20 mouse cellular contexts compared by ENCODE assay signal in genomic region chr11:121347036-121347435, GRCm38 (mm10). TPM values are rescaled to one million over a fixed set of nuclear protein-coding genes. Genes with fewer than 3 reads are reported as not detected.
DNase-seq lines count a peak whose midpoint lies in the region; ATAC-seq and TF ChIP-seq lines count a peak whose summit lies in the region.
"Had no signal": no experiment of that assay in that cellular context is flagged by ENCODE, and none has a peak within 500 bp of the region (broad histone marks: within the 10 kb centered on the region; RNA-seq: fewer than 3 reads in every experiment).

No protein-coding gene starts in this region.

- H3K27me3 ChIP-seq in heart, embryonic 16.5 days (ENCODE audit: control insufficient read depth, insufficient read depth, low read length): no peaks in the 10 kb centered on the region
- H3K27me3 ChIP-seq in stomach, postnatal 0 days (ENCODE audit: control insufficient read depth, insufficient read depth, low read length): no peaks in the 10 kb centered on the region
- H3K27me3 ChIP-seq: CH12.LX; liver, embryonic 13.5 days; Patski; stomach, embryonic 15.5 days had no signal

- H3K4me2 ChIP-seq in heart, embryonic 16.5 days (ENCODE audit: low read depth, low read length): no peak overlapping the region
- H3K4me2 ChIP-seq in stomach, postnatal 0 days (replicated peaks; ENCODE audit: low read depth): no peak overlapping the region
- H3K4me2 ChIP-seq: liver, embryonic 13.5 days; stomach, embryonic 15.5 days had no signal

- WGBS in heart, embryonic 16.5 days: 37% methylated on average over 2 of the region's 2 CpGs
- 90% methylated on average over 2 of the region's 2 CpGs for WGBS in stomach, postnatal 0 days

- peak overlapping the region; percentile 9; the same call in 1 of the 2 replicates for H3K4me3 ChIP-seq in gastrocnemius, adult 2 months
- H3K4me3 ChIP-seq in heart, embryonic 16.5 days (ENCODE audit: low read length): no peak overlapping the region
- H3K4me3 ChIP-seq in stomach, postnatal 0 days (ENCODE audit: low read depth, low read length): no peak overlapping the region
- H3K4me3 ChIP-seq: forebrain, embryonic 10.5 days; liver, embryonic 13.5 days; stomach, embryonic 15.5 days had no signal

- intact Hi-C loops in gastrocnemius, adult 2 months (cut with DNase I): no loop called here

- H3K9ac ChIP-seq in heart, embryonic 16.5 days (ENCODE audit: low read length): no peak overlapping the region
- no peak overlapping the region for H3K9ac ChIP-seq in stomach, postnatal 0 days (ENCODE audit: low read length)
- H3K9ac ChIP-seq: liver, embryonic 13.5 days; stomach, embryonic 15.5 days had no signal

- TF ChIP-seq CTCF in gastrocnemius, adult 2 months (IDR thresholded peaks at IDR 0.05): no peak
- TF ChIP-seq CTCF in stomach, postnatal 0 days (IDR thresholded peaks at IDR 0.05; ENCODE audit: low read depth): no peak

- peak; percentile 69 for DNase-seq in ovary, adult 18-20 months (ENCODE audit: low spot score)
- no peak for DNase-seq in ovary, postnatal 10 days (ENCODE audit: low spot score)
- DNase-seq in gastrocnemius, adult 2 months: peak; percentile 76
- no peak for DNase-seq in frontal cortex, postnatal 25 days (ENCODE audit: low spot score in 2 of 2)
- no peak for DNase-seq in retina, embryonic 14.5 days (ENCODE audit: low spot score)
- DNase-seq in stomach, postnatal 0 days (ENCODE audit: low spot score): no peak
- DNase-seq: cerebellum, adult 8-10 months; kidney, adult 9 months; liver, embryonic 13.5 days; lung, postnatal 10 days; right cerebral cortex, postnatal 4 days; thymus, postnatal 25 days had no signal

- no peaks in the 10 kb centered on the region for H3K4me1 ChIP-seq in heart, embryonic 16.5 days (ENCODE audit: control insufficient read depth, insufficient read depth, low read length)
- no peaks in the 10 kb centered on the region for H3K4me1 ChIP-seq in stomach, postnatal 0 days (replicated peaks; ENCODE audit: control insufficient read depth, insufficient read depth)
- H3K4me1 ChIP-seq: forebrain, embryonic 10.5 days; stomach, embryonic 15.5 days had no signal

- peaks cover 6% of the 10 kb centered on the region; the same call in 1 of the 2 replicates for H3K36me3 ChIP-seq in heart, embryonic 16.5 days (ENCODE audit: control insufficient read depth, insufficient read depth)
- peaks cover 5% of the 10 kb centered on the region; the same call in 1 of the 2 replicates for H3K36me3 ChIP-seq in stomach, postnatal 0 days (ENCODE audit: control insufficient read depth, insufficient read depth, low read length)

- no peak for TF ChIP-seq EP300 in stomach, postnatal 0 days (optimal IDR thresholded peaks at IDR 0.05)

- peak; percentile 45; the same call in 1 of the 2 replicates for ATAC-seq in heart, embryonic 16.5 days (replicated peaks; ENCODE audit: extremely low read depth, insufficient read depth, low FRiP score)
- no peak for ATAC-seq in stomach, postnatal 0 days (ENCODE audit: low FRiP score, low TSS enrichment)
- ATAC-seq: hindbrain, postnatal 0 days; midbrain, embryonic 16.5 days; Patski had no signal

- no peaks in the 10 kb centered on the region for H3K9me3 ChIP-seq in heart, embryonic 16.5 days (replicated peaks; ENCODE audit: control insufficient read depth, low read length)
- H3K9me3 ChIP-seq in stomach, postnatal 0 days (ENCODE audit: control insufficient read depth, low read length): no peaks in the 10 kb centered on the region
- H3K9me3 ChIP-seq: forebrain, embryonic 10.5 days; liver, embryonic 13.5 days; stomach, embryonic 15.5 days had no signal

- H3K27ac ChIP-seq in gastrocnemius, adult 2 months: peak overlapping the region; percentile 82
- H3K27ac ChIP-seq in heart, embryonic 16.5 days (ENCODE audit: low read length): peak overlapping the region; percentile 52; the same call in 1 of the 2 replicates
- no peak overlapping the region for H3K27ac ChIP-seq in stomach, postnatal 0 days (replicated peaks)
- H3K27ac ChIP-seq: forebrain, embryonic 10.5 days; hindbrain, postnatal 0 days; liver, embryonic 13.5 days; stomach, embryonic 15.5 days had no signal

RNA-seq across cellular contexts. Expression of gene Wdr45b, which starts 7.2 kb away (rescaled TPM):
- total RNA-seq in gastrocnemius, adult 2 months (2021): 10 to 100 TPM; 21.1 to 21.6 TPM
- 73.0 and 81.1 TPM in 2 replicates for polyA plus RNA-seq in heart, embryonic 16.5 days (2015; fragmentation: Nextera tagmentation; extraction: Ambion mirVana)
- 48.7 and 53.2 TPM in 2 replicates for polyA plus RNA-seq in stomach, postnatal 0 days (2015; fragmentation: Nextera tagmentation; extraction: Ambion mirVana)

RNA-seq across cellular contexts. Expression of gene Rab40b, which starts 41.0 kb away (rescaled TPM):
- total RNA-seq in gastrocnemius, adult 2 months (2021): 10 to 100 TPM in 1 of 2 experiments, 1 to 10 TPM in 1; 9.9 to 11.8 TPM
- 6.2 and 7.9 TPM in 2 replicates for polyA plus RNA-seq in heart, embryonic 16.5 days (2015; fragmentation: Nextera tagmentation; extraction: Ambion mirVana)
- polyA plus RNA-seq in stomach, postnatal 0 days (2015; fragmentation: Nextera tagmentation; extraction: Ambion mirVana): 5.5 and 6.1 TPM in 2 replicates
- total RNA-seq: CH12.LX; neutrophil, adult 5-6 weeks had no signal

Comparison
In these comparisons a context has a peak if more than half of its experiments do, and no peak if none do; other contexts are left out.
1. DNase-seq: peak in ovary, adult 18-20 months (single experiment) and gastrocnemius, adult 2 months (single experiment); none in ovary, postnatal 10 days (single experiment), frontal cortex, postnatal 25 days (0 of 2), retina, embryonic 14.5 days (single experiment) and stomach, postnatal 0 days (single experiment).